Mouse (Mus musculus): ENCODE results near the gene Akap13.

- TF ChIP-seq CTCF (IDR thresholded peaks at IDR 0.05; ENCODE audit: borderline replicate concordance, insufficient read depth, low read length) (no peak), POLR2A (IDR thresholded peaks at IDR 0.05; ENCODE audit: low read depth, low read length) (no peak)
Measured at GRCm38 (mm10) chr7:75596058-75596748, 140.9 kb downstream of the Akap13 start.
